Mouse (Mus musculus): ENCODE results near the gene Ttc8. TPM values are rescaled to one million over a fixed set of nuclear protein-coding genes. Genes with fewer than 3 reads are reported as not detected.
"Not testable (repeated sequence)": the region's sequence is repeated elsewhere in the genome, so short reads cannot be mapped to it uniquely, and the experiment has no call there.

Ttc8 gene
- polyA plus RNA-seq, 1 experiment from 2014 or later = 36.0 TPM

- Histone ChIP-seq H3K4me1 (replicated peaks) (no peaks in the 10 kb centered on the region), H3K4me2 (no peak overlapping the region), H3K4me3 (no peak overlapping the region), H3K36me3 (no peaks in the 10 kb centered on the region), H3K9ac (no peak overlapping the region), H3K9me3 (no peaks in the 10 kb centered on the region), H3K27ac (no peak overlapping the region), H3K27me3 (no peaks in the 10 kb centered on the region)
- 68% methylated on average over 4 of the region's 4 CpGs for WGBS
- ATAC-seq (ENCODE audit: low FRiP score) = no peak
Measured at GRCm38 (mm10) chr12:98931174-98931573, 10.8 kb downstream of the Ttc8 start.

GRCm38 (mm10) chr12:98932441-98932840 is 12.1 kb downstream of the Ttc8 start:
- H3K4me3 ChIP-seq = no peak overlapping the region
- no peak for ATAC-seq (ENCODE audit: low FRiP score)
- no peaks in the 10 kb centered on the region for H3K27me3 ChIP-seq
- no peak overlapping the region for H3K27ac ChIP-seq
- WGBS = 70% methylated on average over 4 of the region's 4 CpGs
- no peaks in the 10 kb centered on the region for H3K36me3 ChIP-seq
- H3K4me2 ChIP-seq = no peak overlapping the region
- no peak overlapping the region for H3K9ac ChIP-seq
- no peaks in the 10 kb centered on the region for H3K4me1 ChIP-seq (replicated peaks)
- H3K9me3 ChIP-seq = no peaks in the 10 kb centered on the region

- Histone ChIP-seq H3K36me3 (no peaks in the 10 kb centered on the region), H3K9me3 (no peaks in the 10 kb centered on the region), H3K9ac (no peak overlapping the region), H3K27ac (no peak overlapping the region), H3K27me3 (no peaks in the 10 kb centered on the region), H3K4me3 (no peak overlapping the region), H3K4me2 (no peak overlapping the region), H3K4me1 (replicated peaks) (no peaks in the 10 kb centered on the region)
- WGBS = 100% methylated on average over 1 of the region's 1 CpGs
- no peak for ATAC-seq (ENCODE audit: low FRiP score)
Measured at GRCm38 (mm10) chr12:98932856-98933255, 12.5 kb downstream of the Ttc8 start.

- H3K4me2 ChIP-seq; H3K4me3 ChIP-seq; H3K27ac ChIP-seq; H3K36me3 ChIP-seq; H3K4me1 ChIP-seq (replicated peaks); H3K9me3 ChIP-seq; H3K27me3 ChIP-seq; H3K9ac ChIP-seq; ATAC-seq (ENCODE audit: low FRiP score): not testable (repeated sequence)
- 61% methylated on average over 5 of the region's 5 CpGs for WGBS
Measured at GRCm38 (mm10) chr12:98951295-98951694, 30.9 kb downstream of the Ttc8 start.

- Histone ChIP-seq H3K27ac (no peak overlapping the region), H3K4me1 (replicated peaks) (0 out of 2 replicates have a peak, but pooled peaks cover 3% of the 10 kb centered on the region), H3K4me2 (no peak overlapping the region), H3K36me3 (peaks cover 16% of the 10 kb centered on the region), H3K9me3 (no peaks in the 10 kb centered on the region), H3K27me3 (no peaks in the 10 kb centered on the region), H3K9ac (no peak overlapping the region), H3K4me3 (no peak overlapping the region)
- WGBS = 92% methylated on average over 2 of the region's 2 CpGs
- ATAC-seq (ENCODE audit: low FRiP score) = no peak
Measured at GRCm38 (mm10) chr12:98956951-98957350, 36.6 kb downstream of the Ttc8 start.

- 84% methylated on average over 11 of the region's 11 CpGs for WGBS
- ATAC-seq (ENCODE audit: low FRiP score) = no peak
Measured at GRCm38 (mm10) chr12:98957455-98957854, 37.1 kb downstream of the Ttc8 start.

GRCm38 (mm10) chr12:98961008-98961407 is 40.6 kb downstream of the Ttc8 start:
- Histone ChIP-seq H3K4me1 (replicated peaks) (0 out of 2 replicates have a peak, but pooled peaks cover 3% of the 10 kb centered on the region), H3K27ac (no peak overlapping the region), H3K9ac (no peak overlapping the region), H3K4me3 (no peak overlapping the region), H3K9me3 (no peaks in the 10 kb centered on the region), H3K4me2 (no peak overlapping the region), H3K36me3 (peaks cover 21% of the 10 kb centered on the region), H3K27me3 (no peaks in the 10 kb centered on the region)
- no peak for ATAC-seq (ENCODE audit: low FRiP score)
- 61% methylated on average over 7 of the region's 7 CpGs for WGBS

More at GRCm38 (mm10) chr12:98957455-98957854, 37.1 kb downstream of the Ttc8 start:
- Histone ChIP-seq H3K4me2 (no peak overlapping the region), H3K4me1 (replicated peaks) (0 out of 2 replicates have a peak, but pooled peaks cover 3% of the 10 kb centered on the region), H3K4me3 (no peak overlapping the region), H3K27me3 (no peaks in the 10 kb centered on the region), H3K9me3 (no peaks in the 10 kb centered on the region), H3K27ac (no peak overlapping the region), H3K9ac (no peak overlapping the region), H3K36me3 (peaks cover 21% of the 10 kb centered on the region)

- ATAC-seq (ENCODE audit: low FRiP score) = no peak
- no peaks in the 10 kb centered on the region for H3K9me3 ChIP-seq
- no peak overlapping the region for H3K4me2 ChIP-seq
- H3K27me3 ChIP-seq = no peaks in the 10 kb centered on the region
- H3K27ac ChIP-seq = no peak overlapping the region
- H3K4me3 ChIP-seq = no peak overlapping the region
- H3K9ac ChIP-seq = no peak overlapping the region
- 78% methylated on average over 4 of the region's 4 CpGs for WGBS
- H3K36me3 ChIP-seq = peaks cover 21% of the 10 kb centered on the region
- H3K4me1 ChIP-seq (replicated peaks) = 0 out of 2 replicates have a peak, but pooled peaks cover 3% of the 10 kb centered on the region
Measured at GRCm38 (mm10) chr12:98961415-98961814, 41.0 kb downstream of the Ttc8 start.

- Histone ChIP-seq H3K36me3 (peaks cover 10% of the 10 kb centered on the region), H3K4me3 (no peak overlapping the region), H3K4me2 (no peak overlapping the region), H3K9ac (no peak overlapping the region), H3K9me3 (no peaks in the 10 kb centered on the region), H3K27me3 (no peaks in the 10 kb centered on the region), H3K4me1 (replicated peaks) (0 out of 2 replicates have a peak, but pooled peaks cover 3% of the 10 kb centered on the region), H3K27ac (no peak overlapping the region)
- 64% methylated on average over 4 of the region's 4 CpGs for WGBS
- ATAC-seq (ENCODE audit: low FRiP score) = no peak
Measured at GRCm38 (mm10) chr12:98965441-98966135, 45.2 kb downstream of the Ttc8 start.

GRCm38 (mm10) chr12:98972291-98972690 is 51.9 kb downstream of the Ttc8 start:
- H3K27ac ChIP-seq = no peak overlapping the region
- H3K27me3 ChIP-seq = no peaks in the 10 kb centered on the region
- no peak overlapping the region for H3K4me3 ChIP-seq
- peaks cover 16% of the 10 kb centered on the region for H3K4me1 ChIP-seq (replicated peaks)
- ATAC-seq (ENCODE audit: low FRiP score) = no peak
- H3K9me3 ChIP-seq = peaks cover 2% of the 10 kb centered on the region; the same call in 1 of the 2 replicates
- 96% methylated on average over 3 of the region's 3 CpGs for WGBS
- no peak overlapping the region for H3K9ac ChIP-seq
- H3K4me2 ChIP-seq = no peak overlapping the region
- peaks cover 33% of the 10 kb centered on the region for H3K36me3 ChIP-seq

- Histone ChIP-seq H3K4me2 (no peak overlapping the region), H3K4me1 (replicated peaks) (peaks cover 16% of the 10 kb centered on the region), H3K9me3 (peaks cover 7% of the 10 kb centered on the region; the same call in 1 of the 2 replicates), H3K36me3 (peaks cover 44% of the 10 kb centered on the region), H3K27ac (0 out of 2 replicates have a peak overlapping the region, but pooled peaks have one; percentile 23), H3K9ac (no peak overlapping the region), H3K4me3 (no peak overlapping the region), H3K27me3 (no peaks in the 10 kb centered on the region)
- no peak for ATAC-seq (ENCODE audit: low FRiP score)
- WGBS = 80% methylated on average over 10 of the region's 10 CpGs
Measured at GRCm38 (mm10) chr12:98973461-98973860, 53.1 kb downstream of the Ttc8 start.

GRCm38 (mm10) chr12:98974157-98974804 is 53.9 kb downstream of the Ttc8 start:
- no peak overlapping the region for H3K4me3 ChIP-seq
- WGBS = 38% methylated on average over 12 of the region's 12 CpGs
- ATAC-seq (ENCODE audit: low FRiP score) = no peak

More at GRCm38 (mm10) chr12:98974157-98974804, 53.9 kb downstream of the Ttc8 start:
- Histone ChIP-seq H3K36me3 (peaks cover 52% of the 10 kb centered on the region), H3K4me2 (no peak overlapping the region), H3K27me3 (no peaks in the 10 kb centered on the region), H3K27ac (0 out of 2 replicates have a peak overlapping the region, but pooled peaks have one; percentile 3), H3K4me1 (replicated peaks) (peaks cover 16% of the 10 kb centered on the region), H3K9me3 (peaks cover 7% of the 10 kb centered on the region; the same call in 1 of the 2 replicates), H3K9ac (no peak overlapping the region)
